Mouse (Mus musculus) MEL (cell line): ENCODE measurements around the gene Dlg5. TPM values are rescaled to one million over a fixed set of nuclear protein-coding genes. Genes with fewer than 3 reads are reported as not detected.

ENCODE experiments used
- DNase-seq: peaks from one replicate; pipeline ENCODE4 v3.0.0; 2011; ENCODE audit warnings: low read depth, low spot score
- H3K27ac ChIP-seq: 2 replicates; pipeline ENCODE4 v1.5.1; 2012; ENCODE audit warnings: low read depth, mild to moderate bottlenecking, control low read depth, low read length, moderate library complexity; ENCODE audit not compliant: control insufficient read depth
- H3K27me3 ChIP-seq, 2 experiments: fragments of 150-350 bp in 1 of 2; sonication (generic) in 1 of 2; 2 replicates each; pipeline ENCODE4 v1.6.1; 2012; ENCODE audit warnings: low read length in 2 of 2, mild to moderate bottlenecking in 2 of 2, improper control_type of control experiment in 1 of 2, moderate library complexity in 1 of 2; ENCODE audit not compliant: insufficient read depth in 2 of 2, control insufficient read depth in 1 of 2
- H3K36me3 ChIP-seq, 2 experiments: 2 replicates each; pipeline ENCODE4 v1.6.1; 2012 to 2014; ENCODE audit warnings: low read length in 2 of 2, improper control_type of control experiment in 1 of 2, inconsistent platforms in 1 of 2, mild to moderate bottlenecking in 1 of 2; ENCODE audit not compliant: insufficient read depth in 2 of 2, control insufficient read depth in 1 of 2
- H3K4me1 ChIP-seq, 2 experiments: fragments of 150-350 bp in 1 of 2; sonication (generic) in 1 of 2; 2 replicates each; pipeline ENCODE4 v1.6.1; 2012; ENCODE audit warnings: low read length in 2 of 2, improper control_type of control experiment in 1 of 2, mild to moderate bottlenecking in 1 of 2; ENCODE audit not compliant: insufficient read depth in 2 of 2, control insufficient read depth in 1 of 2
- H3K4me3 ChIP-seq, 2 experiments: fragments of 150-350 bp in 1 of 2; sonication (generic) in 1 of 2; 2 replicates each; pipeline ENCODE4 v1.5.1; 2012; ENCODE audit warnings: low read depth in 2 of 2, low read length in 2 of 2, mild to moderate bottlenecking in 2 of 2, moderate library complexity in 2 of 2, control low read depth in 1 of 2, improper control_type of control experiment in 1 of 2; ENCODE audit not compliant: control insufficient read depth in 1 of 2, insufficient read depth in 1 of 2
- H3K79me2 ChIP-seq: 2 replicates; pipeline ENCODE4 v1.6.1; 2012; ENCODE audit warnings: mild to moderate bottlenecking, low read length, moderate library complexity; ENCODE audit not compliant: control insufficient read depth, poor library complexity, insufficient read depth
- H3K9ac ChIP-seq: 2 replicates; pipeline ENCODE4 v1.6.1; 2012; ENCODE audit warnings: low read depth, mild to moderate bottlenecking, control low read depth, low read length, moderate library complexity; ENCODE audit not compliant: control insufficient read depth, poor library complexity, severe bottlenecking
- H3K9me3 ChIP-seq: fragments of 150-350 bp; sonication (generic); replicated peaks from 2 replicates; pipeline ENCODE4 v1.6.1; 2012; ENCODE audit warnings: mild to moderate bottlenecking, low read length, improper control_type of control experiment, moderate library complexity; ENCODE audit not compliant: insufficient read depth
- CHD1 ChIP-seq: IDR thresholded peaks from 2 replicates; pipeline ENCODE4 v1.6.1; 2012; ENCODE audit warnings: low read depth, mild to moderate bottlenecking, inconsistent platforms, low read length, improper control_type of control experiment
- CHD2 ChIP-seq: IDR thresholded peaks from 2 replicates; pipeline ENCODE4 v1.6.1; 2011; ENCODE audit warnings: low read length, improper control_type of control experiment
- CTCF ChIP-seq, 3 experiments: IDR thresholded peaks in 2 of 3; conservative IDR thresholded peaks in 1 of 3; 2 replicates each; pipeline ENCODE4 v1.5.1; 2011 to 2012; ENCODE audit warnings: low read length in 3 of 3, low read depth in 2 of 3, mild to moderate bottlenecking in 2 of 3, improper control_type of control experiment in 1 of 3, inconsistent platforms in 1 of 3, mixed read lengths in 1 of 3, moderate library complexity in 1 of 3; ENCODE audit not compliant: control insufficient read depth in 1 of 3, insufficient read depth in 1 of 3, poor library complexity in 1 of 3, severe bottlenecking in 1 of 3
- E2F4 ChIP-seq: IDR thresholded peaks from 2 replicates; pipeline ENCODE4 v1.6.1; 2011; ENCODE audit warnings: low read depth, low read length, improper control_type of control experiment, borderline replicate concordance
- ELF1 ChIP-seq: IDR thresholded peaks from 2 replicates; pipeline ENCODE4 v1.6.1; 2014; ENCODE audit warnings: low read depth, mild to moderate bottlenecking, inconsistent platforms, low read length, improper control_type of control experiment, moderate library complexity
- EP300 ChIP-seq, 2 experiments: IDR thresholded peaks; 2 replicates each; pipeline ENCODE4 v1.6.1; 2011; ENCODE audit warnings: improper control_type of control experiment in 2 of 2, low read length in 2 of 2, low read depth in 1 of 2, mild to moderate bottlenecking in 1 of 2
- ETS1 ChIP-seq: IDR thresholded peaks from 2 replicates; pipeline ENCODE4 v1.6.1; 2012; ENCODE audit warnings: low read depth, mild to moderate bottlenecking, inconsistent platforms, low read length, improper control_type of control experiment, moderate library complexity
- HCFC1 ChIP-seq: IDR thresholded peaks from 2 replicates; pipeline ENCODE4 v1.6.1; 2012; ENCODE audit warnings: low read depth, mild to moderate bottlenecking, inconsistent platforms, low read length, improper control_type of control experiment, moderate library complexity
- MAFK ChIP-seq: IDR thresholded peaks from 2 replicates; pipeline ENCODE4 v1.6.1; 2011; ENCODE audit warnings: low read depth, mild to moderate bottlenecking, low read length, improper control_type of control experiment, borderline replicate concordance
- MYB ChIP-seq: IDR thresholded peaks from 2 replicates; pipeline ENCODE4 v1.6.1; 2011; ENCODE audit warnings: mild to moderate bottlenecking, low read depth, low read length, improper control_type of control experiment
- MYC ChIP-seq: IDR thresholded peaks from 2 replicates; pipeline ENCODE4 v1.6.1; 2011; ENCODE audit warnings: low read depth, mild to moderate bottlenecking, low read length, improper control_type of control experiment, moderate library complexity
- NELFE ChIP-seq: IDR thresholded peaks from 2 replicates; pipeline ENCODE4 v1.6.1; 2011; ENCODE audit warnings: low read depth, low read length, improper control_type of control experiment
- POLR2A ChIP-seq, 2 experiments: IDR thresholded peaks; 2 replicates each; pipeline ENCODE4 v1.6.1; 2011 to 2012; ENCODE audit warnings: low read length in 2 of 2, mild to moderate bottlenecking in 2 of 2, control low read depth in 1 of 2, improper control_type of control experiment in 1 of 2, low read depth in 1 of 2, moderate library complexity in 1 of 2; ENCODE audit not compliant: control insufficient read depth in 1 of 2, insufficient read depth in 1 of 2, poor library complexity in 1 of 2
- POLR2AphosphoS2 ChIP-seq: IDR thresholded peaks from 2 replicates; pipeline ENCODE4 v1.6.1; 2011; ENCODE audit warnings: low read length, improper control_type of control experiment
- POLR2AphosphoS5 ChIP-seq: IDR thresholded peaks from 2 replicates; pipeline ENCODE4 v1.6.1; 2012; ENCODE audit warnings: low read depth, borderline replicate concordance, mild to moderate bottlenecking, inconsistent platforms, low read length, moderate library complexity, mixed read lengths
- RCOR1 ChIP-seq: IDR thresholded peaks from 2 replicates; pipeline ENCODE4 v1.6.1; 2012; ENCODE audit warnings: low read depth, mild to moderate bottlenecking, inconsistent platforms, low read length, improper control_type of control experiment
- SIN3A ChIP-seq: IDR thresholded peaks from 2 replicates; pipeline ENCODE4 v1.6.1; 2012; ENCODE audit warnings: low read length, improper control_type of control experiment, inconsistent platforms
- TAL1 ChIP-seq: IDR thresholded peaks from 2 replicates; pipeline ENCODE4 v1.6.1; 2012; ENCODE audit warnings: mild to moderate bottlenecking, inconsistent platforms, low read length, moderate library complexity, mixed read lengths
- UBTF ChIP-seq: IDR thresholded peaks from 2 replicates; pipeline ENCODE4 v1.6.1; 2012; ENCODE audit warnings: low read depth, mild to moderate bottlenecking, inconsistent platforms, low read length, improper control_type of control experiment, moderate library complexity, borderline replicate concordance; ENCODE audit not compliant: insufficient read depth
- USF1 ChIP-seq: IDR thresholded peaks from 2 replicates; pipeline ENCODE4 v1.6.1; 2014; ENCODE audit warnings: low read depth, mild to moderate bottlenecking, inconsistent platforms, low read length, improper control_type of control experiment, moderate library complexity
- ZKSCAN1 ChIP-seq: IDR thresholded peaks from 2 replicates; pipeline ENCODE4 v1.6.1; 2012; ENCODE audit warnings: low read depth, mild to moderate bottlenecking, inconsistent platforms, low read length, improper control_type of control experiment, moderate library complexity
- ZMIZ1 ChIP-seq: IDR thresholded peaks from 2 replicates; pipeline ENCODE4 v1.6.1; 2012; ENCODE audit warnings: low read depth, mild to moderate bottlenecking, inconsistent platforms, low read length, improper control_type of control experiment, moderate library complexity
- ZNF384 ChIP-seq: IDR thresholded peaks from 2 replicates; pipeline ENCODE4 v1.6.1; 2012; ENCODE audit warnings: low read depth, mild to moderate bottlenecking, inconsistent platforms, low read length, improper control_type of control experiment
- polyA plus RNA-seq, 2 experiments: library from polyadenylated mRNA; stranded (reverse) in 1 of 2; unstranded in 1 of 2; fragments of >175 nt in 1 of 2; fragments of >200 nt in 1 of 2; gene quantifications; 2 replicates each; pipeline versions ENCODE4 v1.2.1 to v1.2.4; 2012; ENCODE audit warnings: low replicate concordance in 2 of 2, low read depth in 1 of 2; ENCODE audit not compliant: insufficient read length in 2 of 2, insufficient read depth in 1 of 2, missing spikeins in 1 of 2
- total RNA-seq: library from RNA; depleted of rRNA; stranded (reverse); fragments of 300-350 nt; gene quantifications from 2 replicates; pipeline ENCODE4 v1.2.3, GENCODE M21; 2012

Gene Dlg5
- total and polyA plus RNA-seq, 3 experiments = not detected

DNA sequence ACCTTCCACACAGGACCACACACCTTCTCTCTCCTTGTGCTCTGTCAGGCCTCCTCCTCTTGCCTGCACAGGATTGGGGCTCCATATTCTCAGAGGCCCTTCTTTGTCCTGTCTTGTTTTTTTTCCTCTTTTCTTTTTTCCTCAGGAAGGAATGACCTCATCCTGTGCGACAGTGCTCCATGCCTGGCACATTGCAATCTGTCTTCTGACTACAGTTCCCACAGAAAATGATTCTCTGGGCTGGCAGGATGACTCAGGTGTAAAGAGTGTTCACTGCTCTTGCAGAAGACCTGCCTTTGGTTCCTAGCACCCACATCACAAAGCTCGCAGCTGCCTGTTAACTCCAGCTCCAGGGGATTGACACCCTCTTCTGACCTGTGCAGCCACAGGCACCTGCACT lies 4.2 kb upstream of the Dlg5 start:
- Histone ChIP-seq H3K9me3 (no peaks in the 10 kb centered on the region), H3K9ac (no peak overlapping the region), H3K4me1 (no peaks in the 10 kb centered on the region), H3K27ac (no peak overlapping the region), H3K4me3 (no peak overlapping the region), H3K36me3 (no peaks in the 10 kb centered on the region), H3K27me3 (no peaks in the 10 kb centered on the region), H3K79me2 (no peaks in the 10 kb centered on the region)
- TF ChIP-seq ZKSCAN1 = no peak
- TF ChIP-seq NELFE = no peak
- TF ChIP-seq POLR2AphosphoS2 = no peak
- TF ChIP-seq RCOR1 = no peak
- TF ChIP-seq ZNF384 = no peak
- TF ChIP-seq MAFK = no peak
- no peak for TF ChIP-seq USF1
- TF ChIP-seq E2F4 = no peak
- no peak for TF ChIP-seq ELF1
- TF ChIP-seq SIN3A = no peak
- no peak for TF ChIP-seq MYC
- TF ChIP-seq POLR2A (IDR thresholded peaks at IDR 0.05; ENCODE audit: control insufficient read depth in 1 of 2, insufficient read depth in 1 of 2, low read depth in 1 of 2, low read length in 2 of 2, poor library complexity in 1 of 2) = no peak
- DNase-seq = no peak

DNA sequence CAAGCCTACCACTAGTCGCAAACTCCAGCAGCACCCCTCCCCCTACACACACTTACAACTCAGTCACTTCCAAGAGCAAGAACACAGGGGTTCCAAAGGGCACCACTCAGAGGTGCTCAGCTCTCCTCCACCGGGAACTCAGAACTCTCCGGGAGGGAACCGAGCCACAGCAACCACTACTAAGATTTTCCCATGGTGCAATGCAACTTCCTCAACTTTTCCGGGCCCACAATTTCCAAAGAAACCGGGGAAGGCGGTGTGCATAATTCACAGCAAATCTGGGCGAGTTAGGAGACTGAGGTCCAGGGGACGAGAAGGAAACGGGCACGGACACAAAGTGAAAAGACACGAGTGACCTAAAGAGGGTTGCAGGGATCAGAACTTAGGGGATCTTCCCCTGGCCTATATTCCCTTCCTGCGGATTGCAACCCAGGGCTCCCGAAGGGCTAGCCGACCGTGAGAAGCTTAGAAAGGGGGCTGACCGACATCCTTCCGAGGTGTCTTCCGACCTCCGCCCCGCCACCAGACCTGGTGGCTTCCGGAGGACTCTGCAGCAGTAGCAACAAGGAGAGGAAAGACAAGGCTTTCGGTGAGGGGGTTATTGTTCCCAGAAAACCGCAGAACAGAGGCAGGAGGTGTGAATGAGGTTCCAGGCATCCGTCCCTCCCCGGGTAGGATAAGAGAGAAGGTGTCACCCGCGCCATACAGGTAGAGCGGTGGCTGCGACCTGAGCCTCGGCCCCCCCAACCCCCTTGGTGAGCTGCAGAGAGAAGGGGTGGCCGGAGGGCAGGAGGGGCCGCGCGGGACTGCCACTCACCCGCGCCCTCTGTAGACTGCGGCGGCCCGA lies 1.2 kb downstream of the Dlg5 start:
- Histone ChIP-seq H3K36me3 (no peaks in the 10 kb centered on the region), H3K27me3 (no peaks in the 10 kb centered on the region), H3K4me3 (no peak overlapping the region), H3K79me2 (no peaks in the 10 kb centered on the region), H3K9me3 (no peaks in the 10 kb centered on the region), H3K9ac (no peak overlapping the region), H3K27ac (no peak overlapping the region), H3K4me1 (no peaks in the 10 kb centered on the region)
- no peak for DNase-seq
- TF ChIP-seq ZNF384 = no peak
- TF ChIP-seq MAFK = no peak
- no peak for TF ChIP-seq RCOR1
- TF ChIP-seq ELF1 = no peak
- TF ChIP-seq EP300 (IDR thresholded peaks at IDR 0.05; ENCODE audit: low read depth in 1 of 2, low read length in 2 of 2) = no peak
- TF ChIP-seq POLR2AphosphoS5 = no peak
- TF ChIP-seq CHD1 = no peak
- no peak for TF ChIP-seq CHD2
- no peak for TF ChIP-seq POLR2AphosphoS2
- TF ChIP-seq UBTF = no peak
- no peak for TF ChIP-seq ZMIZ1
- no peak for TF ChIP-seq TAL1
- TF ChIP-seq ETS1 = no peak
- TF ChIP-seq CTCF (IDR thresholded peaks at IDR 0.05 in 2 of 3, conservative IDR thresholded peaks at IDR 0.05 in 1 of 3; ENCODE audit: control insufficient read depth in 1 of 3, insufficient read depth in 1 of 3, low read depth in 2 of 3, low read length in 3 of 3, poor library complexity in 1 of 3, severe bottlenecking in 1 of 3) = no peak
- no peak for TF ChIP-seq HCFC1
- TF ChIP-seq NELFE = no peak
- no peak for TF ChIP-seq MYB
- no peak for TF ChIP-seq POLR2A (IDR thresholded peaks at IDR 0.05; ENCODE audit: control insufficient read depth in 1 of 2, insufficient read depth in 1 of 2, low read depth in 1 of 2, low read length in 2 of 2, poor library complexity in 1 of 2)
